Mouse (Mus musculus): ENCODE results near the gene Slc1a6.
"Not testable (repeated sequence)": the region's sequence is repeated elsewhere in the genome, so short reads cannot be mapped to it uniquely, and the experiment has no call there.

GRCm38 (mm10) chr10:78840456-78840855 lies 60.2 kb downstream of the Slc1a6 start:
- not testable (repeated sequence) for TF ChIP-seq CTCF (conservative IDR thresholded peaks at IDR 0.05; ENCODE audit: low read length); NANOG (IDR thresholded peaks at IDR 0.05; ENCODE audit: borderline replicate concordance, low read length)

Data from E14TG2a.4 (cell line).